Comparison of ENCODE assay signal across 26 mouse cellular contexts in genomic region chr7:40842344-40842992, GRCm38 (mm10). TPM values are rescaled to one million over a fixed set of nuclear protein-coding genes. Genes with fewer than 3 reads are reported as not detected.
A peak's percentile ranks its signal among the peaks of the same experiment; 100 is the strongest.
DNase-seq lines count a peak whose midpoint lies in the region; ATAC-seq lines count a peak whose summit lies in the region.
"Had no signal": no experiment of that assay in that cellular context is flagged by ENCODE, and none has a peak within 500 bp of the region (broad histone marks: within the 10 kb centered on the region; RNA-seq: fewer than 3 reads in every experiment).

No protein-coding gene starts in this region.

- H3K36me3 ChIP-seq in hindbrain, embryonic 13.5 days, result no peaks in the 10 kb centered on the region
- no peaks in the 10 kb centered on the region for H3K36me3 ChIP-seq in hindbrain, embryonic 10.5 days
- H3K36me3 ChIP-seq in forebrain, embryonic 16.5 days (ENCODE audit: control insufficient read depth, insufficient read depth), result no peaks in the 10 kb centered on the region
- no peaks in the 10 kb centered on the region for H3K36me3 ChIP-seq in kidney, embryonic 15.5 days
- H3K36me3 ChIP-seq: heart, embryonic 13.5 days; limb, embryonic 12.5 days; liver, embryonic 15.5 days; neural tube, embryonic 13.5 days; stomach, embryonic 15.5 days had no signal

- H3K9ac ChIP-seq in hindbrain, embryonic 13.5 days, result no peak overlapping the region
- H3K9ac ChIP-seq in forebrain, embryonic 16.5 days (replicated peaks; ENCODE audit: low read depth, low read length), result no peak overlapping the region
- no peak overlapping the region for H3K9ac ChIP-seq in kidney, embryonic 15.5 days
- H3K9ac ChIP-seq: heart, embryonic 13.5 days; limb, embryonic 12.5 days; liver, embryonic 15.5 days; lung, embryonic 14.5 days; neural tube, embryonic 13.5 days; stomach, embryonic 15.5 days had no signal

- 69% methylated on average over 8 of the region's 8 CpGs for WGBS in hindbrain, embryonic 13.5 days
- WGBS in hindbrain, embryonic 10.5 days, result 91% methylated on average over 8 of the region's 8 CpGs
- WGBS in forebrain, embryonic 16.5 days, result 35% methylated on average over 8 of the region's 8 CpGs
- WGBS in kidney, embryonic 15.5 days, result 84% methylated on average over 8 of the region's 8 CpGs

- H3K4me2 ChIP-seq in hindbrain, embryonic 13.5 days, result no peak overlapping the region
- no peak overlapping the region for H3K4me2 ChIP-seq in forebrain, embryonic 16.5 days (ENCODE audit: low read length)
- H3K4me2 ChIP-seq in kidney, embryonic 15.5 days, result no peak overlapping the region
- H3K4me2 ChIP-seq: heart, embryonic 13.5 days; limb, embryonic 12.5 days; liver, embryonic 15.5 days; lung, embryonic 14.5 days; neural tube, embryonic 13.5 days; stomach, embryonic 15.5 days had no signal

- no peaks in the 10 kb centered on the region for H3K27me3 ChIP-seq in hindbrain, embryonic 13.5 days
- H3K27me3 ChIP-seq in hindbrain, embryonic 10.5 days (ENCODE audit: insufficient read depth, poor library complexity, severe bottlenecking), result no peaks in the 10 kb centered on the region
- no peaks in the 10 kb centered on the region for H3K27me3 ChIP-seq in forebrain, embryonic 16.5 days (replicated peaks; ENCODE audit: control insufficient read depth, insufficient read depth, low read length)
- no peaks in the 10 kb centered on the region for H3K27me3 ChIP-seq in kidney, embryonic 15.5 days
- H3K27me3 ChIP-seq: heart, embryonic 13.5 days; limb, embryonic 12.5 days; liver, embryonic 15.5 days; neural tube, embryonic 13.5 days; stomach, embryonic 15.5 days had no signal

- H3K4me3 ChIP-seq in hindbrain, embryonic 13.5 days, result no peak overlapping the region
- no peak overlapping the region for H3K4me3 ChIP-seq in hindbrain, embryonic 10.5 days
- H3K4me3 ChIP-seq in forebrain, embryonic 16.5 days (replicated peaks; ENCODE audit: low read length), result no peak overlapping the region
- no peak overlapping the region for H3K4me3 ChIP-seq in kidney, embryonic 15.5 days (replicated peaks)
- H3K4me3 ChIP-seq: heart, embryonic 13.5 days; limb, embryonic 12.5 days; liver, embryonic 15.5 days; neural tube, embryonic 13.5 days; stomach, embryonic 15.5 days had no signal

- no peaks in the 10 kb centered on the region for H3K4me1 ChIP-seq in hindbrain, embryonic 13.5 days (replicated peaks)
- H3K4me1 ChIP-seq in hindbrain, embryonic 10.5 days (replicated peaks), result no peaks in the 10 kb centered on the region
- peaks cover 6% of the 10 kb centered on the region for H3K4me1 ChIP-seq in forebrain, embryonic 16.5 days (replicated peaks; ENCODE audit: control insufficient read depth, insufficient read depth, low read length)
- no peaks in the 10 kb centered on the region for H3K4me1 ChIP-seq in kidney, embryonic 15.5 days
- H3K4me1 ChIP-seq: heart, embryonic 13.5 days; limb, embryonic 12.5 days; liver, embryonic 15.5 days; neural tube, embryonic 13.5 days; stomach, embryonic 15.5 days had no signal

- 0 out of 2 replicates have a peak, but pooled peaks have one; percentile 57 for ATAC-seq in hindbrain, embryonic 13.5 days (ENCODE audit: low FRiP score)
- peak; percentile 90 for ATAC-seq in forebrain, embryonic 16.5 days
- ATAC-seq in kidney, embryonic 15.5 days (replicated peaks; ENCODE audit: low FRiP score), result no peak
- ATAC-seq in erythroblast, adult 5-6 weeks (replicated peaks; ENCODE audit: low FRiP score, poor library complexity, severe bottlenecking), result no peak
- ATAC-seq: CD4-positive, CD25-positive, alpha-beta regulatory T cell, adult 4 months; intestine, postnatal 0 days had no signal

- DNase-seq in hindbrain, embryonic 10.5 days (ENCODE audit: low spot score), result no peak
- peak; percentile 81 for DNase-seq in Muller cell, postnatal 12 days (ENCODE audit: inconsistent ontology term)
- DNase-seq in brain, embryonic 18.5 days (ENCODE audit: low read depth, low spot score), result peak; percentile 26
- DNase-seq: adrenal gland, adult 2 months; adrenal gland, postnatal 36 days; cerebellum, adult 9-10 months; cerebellum, postnatal 36 days; heart, postnatal 10 days; kidney, adult 9 months; kidney, postnatal 25 days; lung, embryonic 14.5 days; lung, postnatal 14 days; right cerebral cortex, postnatal 14 days; thymus, postnatal 25 days had no signal

- no peak overlapping the region for H3K27ac ChIP-seq in hindbrain, embryonic 13.5 days
- no peak overlapping the region for H3K27ac ChIP-seq in hindbrain, embryonic 10.5 days
- peak overlapping the region; percentile 66 for H3K27ac ChIP-seq in forebrain, embryonic 16.5 days (ENCODE audit: low read length)
- no peak overlapping the region for H3K27ac ChIP-seq in kidney, embryonic 15.5 days
- H3K27ac ChIP-seq: heart, embryonic 13.5 days; limb, embryonic 12.5 days; liver, embryonic 15.5 days; neural tube, embryonic 13.5 days; stomach, embryonic 15.5 days had no signal

- no peaks in the 10 kb centered on the region for H3K9me3 ChIP-seq in hindbrain, embryonic 13.5 days
- H3K9me3 ChIP-seq in hindbrain, embryonic 10.5 days, result no peaks in the 10 kb centered on the region
- H3K9me3 ChIP-seq in forebrain, embryonic 16.5 days (ENCODE audit: control insufficient read depth, low read length), result no peaks in the 10 kb centered on the region
- no peaks in the 10 kb centered on the region for H3K9me3 ChIP-seq in kidney, embryonic 15.5 days (replicated peaks)
- H3K9me3 ChIP-seq: heart, embryonic 13.5 days; limb, embryonic 12.5 days; liver, embryonic 15.5 days; neural tube, embryonic 13.5 days; stomach, embryonic 15.5 days had no signal

RNA-seq across cellular contexts. Expression of gene Vstm2b, which starts 55.7 kb away (rescaled TPM):
- polyA plus RNA-seq in hindbrain, embryonic 13.5 days (2015; fragmentation: Nextera tagmentation; extraction: Ambion mirVana), result 18.2 and 21.4 TPM in 2 replicates
- polyA plus RNA-seq in hindbrain, embryonic 10.5 days (2016; fragmentation: Nextera tagmentation; extraction: Ambion mirVana), result 7.4 and 9.0 TPM in 2 replicates
- polyA plus RNA-seq in forebrain, embryonic 16.5 days (2015; fragmentation: Nextera tagmentation; extraction: Ambion mirVana), result 17.8 and 18.8 TPM in 2 replicates
- 5.8 and 7.8 TPM in 2 replicates for polyA plus RNA-seq in kidney, embryonic 15.5 days (2015; fragmentation: Nextera tagmentation; extraction: Ambion mirVana)
- total RNA-seq in erythroblast, adult 5-6 weeks (2015; ENCODE audit: low replicate concordance), result not detected in 2 replicates
- total RNA-seq in erythroblast, adult 5-6 weeks (2017; ENCODE audit: low replicate concordance), result not detected in 2 replicates
- total RNA-seq: liver, adult 2 months had no signal
- polyA plus RNA-seq: CD4-positive, CD25-positive, alpha-beta regulatory T cell, adult 4 months; liver, adult 2 months; liver, embryonic 15.5 days had no signal

Comparison
In these comparisons a context has a peak if more than half of its experiments do, and no peak if none do; other contexts are left out.
1. ATAC-seq: peak in hindbrain, embryonic 13.5 days (single experiment) and forebrain, embryonic 16.5 days (single experiment); none in kidney, embryonic 15.5 days (single experiment) and erythroblast, adult 5-6 weeks (single experiment).